Mouse (Mus musculus) liver, embryonic 11.5 days (tissue): Measurements from ENCODE around the gene Gm33543. TPM values are rescaled to one million over a fixed set of nuclear protein-coding genes. Genes with fewer than 3 reads are reported as not detected.

Experiments
- ATAC-seq: fragments of 200-750 bp; cut with Nextera tagmentation; replicated peaks from 2 replicates; pipeline ENCODE4 v1.8.0; 2017; ENCODE audit warnings: moderate number of reproducible peaks, mild to moderate bottlenecking, moderate TSS enrichment, moderate library complexity; ENCODE audit not compliant: low FRiP score
- DNase-seq: peaks from one replicate; pipeline ENCODE4 v3.0.0-alpha.2; 2017; ENCODE audit warnings: low spot score
- H3K27ac ChIP-seq: fragments of 300-500 bp; sonication (generic); 2 replicates; pipeline ENCODE4 v1.5.1; 2014; ENCODE audit warnings: mild to moderate bottlenecking, low read depth, low read length, control low read depth
- H3K27me3 ChIP-seq: fragments of 300-500 bp; sonication (generic); replicated peaks from 2 replicates; pipeline ENCODE4 v1.6.1; 2014; ENCODE audit warnings: low read length, mixed read lengths; ENCODE audit not compliant: control insufficient read depth, insufficient read depth
- H3K36me3 ChIP-seq: fragments of 300-500 bp; sonication (generic); 2 replicates; pipeline ENCODE4 v1.6.1; 2014; ENCODE audit warnings: mild to moderate bottlenecking, low read length, moderate library complexity, mixed read lengths; ENCODE audit not compliant: control insufficient read depth, insufficient read depth
- H3K4me1 ChIP-seq: fragments of 300-500 bp; sonication (generic); replicated peaks from 2 replicates; pipeline ENCODE4 v1.6.1; 2014; ENCODE audit warnings: low read length, mixed read lengths; ENCODE audit not compliant: control insufficient read depth, insufficient read depth
- H3K4me2 ChIP-seq: fragments of 300-500 bp; sonication (generic); 2 replicates; pipeline ENCODE4 v1.6.1; 2014; ENCODE audit warnings: mild to moderate bottlenecking, control low read depth, moderate library complexity
- H3K4me3 ChIP-seq: fragments of 300-500 bp; sonication (generic); 2 replicates; pipeline ENCODE4 v1.5.1; 2014; ENCODE audit warnings: low read depth, low read length, control low read depth
- H3K9ac ChIP-seq: fragments of 300-500 bp; sonication (generic); 2 replicates; pipeline ENCODE4 v1.6.1; 2014; ENCODE audit warnings: low read depth, low read length, control low read depth
- H3K9me3 ChIP-seq: fragments of 300-500 bp; sonication (generic); 2 replicates; pipeline ENCODE4 v1.6.1; 2016; ENCODE audit warnings: low read length, inconsistent platforms, mixed read lengths; ENCODE audit not compliant: control insufficient read depth
- WGBS: fragments of 180-500 bp; shearing (Covaris S2); extraction: QIAGEN DNeasy Blood & Tissue Kit; methylation state at CpG from one replicate; pipeline ENCODE4 v1.1.7; 2014; 5-methylcytosine and 5-hydroxymethylcytosine counted together
- polyA plus RNA-seq: library from polyadenylated mRNA; unstranded; fragments of >200 nt; fragmentation: Nextera tagmentation; extraction: Ambion mirVana; gene quantifications from 2 replicates; pipeline ENCODE4 v1.2.1, GENCODE M21; 2014

Gene Gm33543
- not detected in 2 replicates for polyA plus RNA-seq

DNA sequence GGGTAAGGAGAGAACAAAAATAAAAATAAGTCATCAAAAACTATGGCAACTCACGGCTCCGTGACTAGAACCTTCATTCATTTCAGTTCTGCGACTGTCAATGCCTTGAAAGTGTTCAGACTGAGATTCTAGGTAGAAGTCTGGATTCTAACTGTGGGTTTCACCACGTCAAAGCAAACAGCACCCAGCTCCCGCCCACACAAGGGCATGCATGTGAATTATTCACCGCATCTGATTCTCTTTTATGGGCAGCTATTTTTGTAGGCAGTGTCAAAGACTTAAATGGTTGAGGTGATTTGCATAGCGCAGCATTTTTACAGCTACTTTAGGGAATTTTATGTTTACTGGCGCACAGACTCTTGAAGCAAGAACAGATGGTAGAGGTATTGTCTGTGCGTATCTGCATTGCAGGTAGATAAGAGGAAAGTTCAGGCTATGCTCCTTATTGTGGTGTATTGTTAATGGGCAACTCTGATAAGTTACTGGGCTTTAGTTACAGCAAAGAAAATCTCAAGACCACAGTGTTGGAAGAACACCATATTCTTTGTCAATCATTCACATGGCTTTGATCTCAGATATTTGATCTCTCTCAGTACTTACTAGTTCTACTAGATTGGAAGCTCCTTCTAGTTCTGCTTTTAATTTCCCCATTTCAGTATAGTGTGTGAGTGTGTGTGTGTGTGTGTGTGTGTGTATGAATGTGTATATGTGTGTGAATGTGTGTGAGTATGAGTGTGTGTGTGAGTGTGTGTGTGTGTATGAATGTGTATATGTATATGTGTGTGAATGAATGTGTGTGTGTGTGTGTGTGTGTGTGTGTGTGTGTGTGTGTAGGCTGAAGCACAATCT, at the start of gene Gm33543:
Gene Gm33543 (minus strand): TSS at position 142 of the 849 bp plus-strand sequence.
- ATAC-seq (no peak), DNase-seq (no peak)
- H3K27me3 ChIP-seq = no peaks in the 10 kb centered on the region
- H3K4me1 ChIP-seq = no peaks in the 10 kb centered on the region
- WGBS = 85% methylated on average over 9 of the region's 9 CpGs
- H3K27ac ChIP-seq = no peak within 1 kb of the TSS
- H3K4me3 ChIP-seq = no peak within 1 kb of the TSS
- no peaks in the 10 kb centered on the region for H3K9me3 ChIP-seq
- H3K4me2 ChIP-seq = no peak within 1 kb of the TSS
- H3K9ac ChIP-seq = no peak within 1 kb of the TSS
- no peaks in the 10 kb centered on the region for H3K36me3 ChIP-seq

- no peaks in the 10 kb centered on the region for H3K9me3 ChIP-seq
- H3K9ac ChIP-seq = no peak overlapping the region
- no peak for ATAC-seq
- no peak for DNase-seq
- WGBS = 74% methylated on average over 9 of the region's 9 CpGs
- no peak overlapping the region for H3K4me3 ChIP-seq
- H3K4me1 ChIP-seq = 0 out of 2 replicates have a peak, but pooled peaks cover 3% of the 10 kb centered on the region
- H3K36me3 ChIP-seq = no peaks in the 10 kb centered on the region
- no peak overlapping the region for H3K27ac ChIP-seq
- H3K27me3 ChIP-seq = no peaks in the 10 kb centered on the region
- H3K4me2 ChIP-seq = no peak overlapping the region
These were observed 49.4 kb upstream of the Gm33543 start for GRCm38 (mm10) chr10:95892132-95892531.

- Histone ChIP-seq H3K36me3 (no peaks in the 10 kb centered on the region), H3K9me3 (no peaks in the 10 kb centered on the region), H3K4me2 (no peak overlapping the region), H3K4me3 (no peak overlapping the region), H3K9ac (no peak overlapping the region), H3K27ac (no peak overlapping the region), H3K4me1 (0 out of 2 replicates have a peak, but pooled peaks cover 3% of the 10 kb centered on the region), H3K27me3 (no peaks in the 10 kb centered on the region)
- WGBS = 74% methylated on average over 7 of the region's 7 CpGs
- DNase-seq = no peak
- ATAC-seq = no peak
These were observed 48.7 kb upstream of the Gm33543 start for GRCm38 (mm10) chr10:95891214-95891960.

- peak; percentile 22 for DNase-seq
- H3K4me3 ChIP-seq = no peak overlapping the region
- H3K4me1 ChIP-seq = no peaks in the 10 kb centered on the region
- 59% methylated on average over 7 of the region's 7 CpGs for WGBS
- ATAC-seq = no peak
- no peak overlapping the region for H3K4me2 ChIP-seq
- no peak overlapping the region for H3K9ac ChIP-seq
- no peaks in the 10 kb centered on the region for H3K27me3 ChIP-seq
- no peaks in the 10 kb centered on the region for H3K9me3 ChIP-seq
- H3K36me3 ChIP-seq = no peaks in the 10 kb centered on the region
- H3K27ac ChIP-seq = no peak overlapping the region
These were observed 41.2 kb upstream of the Gm33543 start for GRCm38 (mm10) chr10:95883761-95884517.

GRCm38 (mm10) chr10:95882036-95882435, 39.3 kb upstream of the Gm33543 start:
- no peak for ATAC-seq
- WGBS = 68% methylated on average over 9 of the region's 9 CpGs
- H3K27ac ChIP-seq = no peak overlapping the region

GRCm38 (mm10) chr10:95879983-95880934, 37.5 kb upstream of the Gm33543 start:
- no peaks in the 10 kb centered on the region for H3K9me3 ChIP-seq
- H3K27ac ChIP-seq = no peak overlapping the region
- no peaks in the 10 kb centered on the region for H3K36me3 ChIP-seq
- no peak overlapping the region for H3K9ac ChIP-seq
- H3K4me1 ChIP-seq = no peaks in the 10 kb centered on the region
- no peak overlapping the region; the same call in 1 of the 2 replicates for H3K4me3 ChIP-seq
- DNase-seq (peak; percentile 25), ATAC-seq (no peak)
- H3K4me2 ChIP-seq = peak overlapping the region; percentile 25; the same call in 1 of the 2 replicates
- 60% methylated on average over 17 of the region's 17 CpGs for WGBS
- no peaks in the 10 kb centered on the region for H3K27me3 ChIP-seq

More at GRCm38 (mm10) chr10:95882036-95882435, 39.3 kb upstream of the Gm33543 start:
- Histone ChIP-seq H3K4me1 (no peaks in the 10 kb centered on the region), H3K27me3 (no peaks in the 10 kb centered on the region), H3K9me3 (no peaks in the 10 kb centered on the region), H3K4me3 (no peak overlapping the region), H3K9ac (no peak overlapping the region), H3K36me3 (no peaks in the 10 kb centered on the region), H3K4me2 (no peak overlapping the region)
- peak; percentile 26 for DNase-seq

- H3K9ac ChIP-seq = no peak overlapping the region
- H3K9me3 ChIP-seq = no peaks in the 10 kb centered on the region
- no peaks in the 10 kb centered on the region for H3K36me3 ChIP-seq
- no peak overlapping the region for H3K27ac ChIP-seq
- H3K4me1 ChIP-seq = no peaks in the 10 kb centered on the region
- no peak for ATAC-seq
- no peak overlapping the region for H3K4me2 ChIP-seq
- H3K4me3 ChIP-seq = no peak overlapping the region
- no peak for DNase-seq
- H3K27me3 ChIP-seq = no peaks in the 10 kb centered on the region
- WGBS = 85% methylated on average over 2 of the region's 2 CpGs
These were observed 28.1 kb upstream of the Gm33543 start for GRCm38 (mm10) chr10:95870782-95871181.
